Mouse (Mus musculus) hindbrain, embryonic 10.5 days (tissue): Measurements from ENCODE around the gene Arhgap30. TPM values are rescaled to one million over a fixed set of nuclear protein-coding genes. Genes with fewer than 3 reads are reported as not detected.
A peak's percentile ranks its signal among the peaks of the same experiment; 100 is the strongest.

ENCODE experiments used
- DNase-seq: peaks from one replicate; pipeline ENCODE4 v3.0.0-alpha.2; 2017; ENCODE audit warnings: low spot score
- H3K27ac ChIP-seq: fragments of 300-500 bp; sonication (generic); 2 replicates; pipeline ENCODE4 v1.5.1; 2016; ENCODE audit warnings: mild to moderate bottlenecking, moderate library complexity
- H3K27me3 ChIP-seq: fragments of 300-500 bp; sonication (generic); 2 replicates; pipeline ENCODE4 v1.6.1; 2016; ENCODE audit warnings: mild to moderate bottlenecking; ENCODE audit not compliant: poor library complexity, insufficient read depth, severe bottlenecking
- H3K36me3 ChIP-seq: fragments of 300-500 bp; sonication (generic); 2 replicates; pipeline ENCODE4 v1.6.1; 2016; ENCODE audit warnings: mild to moderate bottlenecking, moderate library complexity
- H3K4me1 ChIP-seq: fragments of 300-500 bp; sonication (generic); replicated peaks from 2 replicates; pipeline ENCODE4 v1.6.1; 2016; ENCODE audit warnings: mild to moderate bottlenecking
- H3K4me3 ChIP-seq: fragments of 300-500 bp; sonication (generic); 2 replicates; pipeline ENCODE4 v1.5.1; 2016; ENCODE audit warnings: mild to moderate bottlenecking, moderate library complexity
- H3K9me3 ChIP-seq: fragments of 300-500 bp; sonication (generic); 2 replicates; pipeline ENCODE4 v1.6.1; 2016; ENCODE audit warnings: mild to moderate bottlenecking, moderate library complexity
- WGBS: fragments of 180-500 bp; shearing (Covaris S2); methylation state at CpG from one replicate; pipeline ENCODE4 v1.1.7; 2016; 5-methylcytosine and 5-hydroxymethylcytosine counted together
- polyA plus RNA-seq: library from polyadenylated mRNA; unstranded; fragments of >200 nt; fragmentation: Nextera tagmentation; extraction: Ambion mirVana; gene quantifications from 2 replicates; pipeline ENCODE4 v1.2.1, GENCODE M21; 2016

Gene Arhgap30
- polyA plus RNA-seq = 0.82 and 0.98 TPM in 2 replicates

DNA sequence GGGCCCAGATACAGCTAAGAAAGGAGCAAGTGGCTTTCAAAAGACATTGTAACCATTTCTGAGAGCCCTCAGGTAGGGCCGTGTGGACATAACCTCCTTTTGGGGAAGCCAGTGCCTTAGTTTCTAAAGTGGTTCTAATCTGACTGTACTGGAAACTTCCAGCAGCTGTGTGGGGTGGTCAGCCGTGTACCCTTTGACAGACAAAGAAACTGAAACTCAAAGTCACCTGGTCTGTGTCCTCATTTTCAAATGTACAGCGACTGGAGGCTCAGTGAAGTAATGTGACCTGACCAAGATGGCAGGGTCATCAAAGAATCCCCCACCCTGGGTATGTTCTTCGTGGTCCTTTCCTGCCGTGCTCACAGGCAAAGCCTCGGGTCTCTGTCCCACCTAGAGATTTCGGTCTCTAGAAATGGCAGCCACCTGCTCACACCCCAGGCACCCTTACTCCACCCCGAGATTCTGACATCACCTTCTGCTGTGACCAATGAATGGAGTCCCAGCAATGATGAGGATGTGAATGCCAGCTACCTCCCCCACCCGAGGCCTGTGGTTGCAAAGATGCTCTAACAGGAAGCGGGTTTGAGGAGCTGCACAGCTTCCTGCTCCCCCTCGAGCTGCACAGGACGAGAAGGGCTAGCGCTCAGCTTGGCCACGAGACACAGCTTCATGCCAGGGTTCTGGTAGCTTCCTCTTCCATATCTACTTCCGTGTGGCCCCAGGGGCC lies at the start of gene Arhgap30:
Gene Arhgap30, plus strand, starts transcription at position 579 of the 727 bp plus-strand sequence.
- Histone ChIP-seq H3K4me3 (no peak within 1 kb of the TSS), H3K27me3 (peaks cover 10% of the 10 kb centered on the region), H3K27ac (no peak within 1 kb of the TSS), H3K9me3 (no peaks in the 10 kb centered on the region), H3K4me1 (peaks cover 23% of the 10 kb centered on the region), H3K36me3 (no peaks in the 10 kb centered on the region)
- WGBS = 81% methylated on average over 15 of the region's 15 CpGs
- no peak for DNase-seq

DNA sequence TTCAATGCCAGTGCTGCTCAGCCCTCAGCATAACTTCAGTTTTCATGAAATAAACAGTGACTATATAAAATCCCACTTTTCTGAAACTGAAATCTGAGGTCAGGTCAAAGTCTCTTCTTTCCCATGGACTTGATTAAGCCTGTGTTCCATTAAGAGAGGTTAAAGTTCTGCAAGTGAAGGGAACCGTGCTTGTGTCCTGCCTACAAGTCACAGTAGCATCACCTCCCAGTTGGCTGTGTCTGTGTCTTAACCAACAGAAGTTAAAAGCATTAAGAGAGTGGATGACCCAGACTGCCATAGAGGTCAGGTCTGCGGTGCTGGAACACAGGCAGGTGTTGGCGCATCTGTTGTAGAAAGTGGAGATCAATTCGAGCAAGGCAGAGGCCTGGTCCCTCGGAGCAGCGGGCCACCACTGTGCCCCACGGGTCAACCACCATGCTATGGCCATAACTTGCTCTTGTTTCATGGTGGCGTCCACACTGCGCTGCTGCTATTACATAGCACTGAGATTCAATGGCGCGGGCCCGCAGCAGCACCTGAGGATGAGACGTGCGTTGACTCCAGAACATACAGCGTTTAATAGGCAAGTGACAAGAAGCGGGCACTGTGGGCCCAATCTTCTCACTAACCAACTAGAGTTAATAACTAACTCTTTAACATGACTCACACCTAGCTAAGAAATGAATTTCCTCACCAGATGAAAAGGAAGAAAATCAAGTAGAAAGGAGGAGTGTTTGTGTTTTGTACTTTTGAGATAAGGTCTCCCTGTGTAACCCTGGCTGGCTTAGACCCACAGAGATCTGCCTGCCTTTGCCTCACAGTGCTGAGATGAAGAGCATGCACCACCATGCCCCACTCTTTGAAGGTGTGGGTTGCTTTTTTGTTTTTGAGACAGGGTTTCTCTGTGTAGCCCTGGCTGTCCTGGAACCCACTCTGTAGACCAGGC lies 46.2 kb upstream of the Arhgap30 start:
- DNase-seq = no peak
- H3K36me3 ChIP-seq = peaks cover 64% of the 10 kb centered on the region
- 95% methylated on average over 16 of the region's 16 CpGs for WGBS

DNA sequence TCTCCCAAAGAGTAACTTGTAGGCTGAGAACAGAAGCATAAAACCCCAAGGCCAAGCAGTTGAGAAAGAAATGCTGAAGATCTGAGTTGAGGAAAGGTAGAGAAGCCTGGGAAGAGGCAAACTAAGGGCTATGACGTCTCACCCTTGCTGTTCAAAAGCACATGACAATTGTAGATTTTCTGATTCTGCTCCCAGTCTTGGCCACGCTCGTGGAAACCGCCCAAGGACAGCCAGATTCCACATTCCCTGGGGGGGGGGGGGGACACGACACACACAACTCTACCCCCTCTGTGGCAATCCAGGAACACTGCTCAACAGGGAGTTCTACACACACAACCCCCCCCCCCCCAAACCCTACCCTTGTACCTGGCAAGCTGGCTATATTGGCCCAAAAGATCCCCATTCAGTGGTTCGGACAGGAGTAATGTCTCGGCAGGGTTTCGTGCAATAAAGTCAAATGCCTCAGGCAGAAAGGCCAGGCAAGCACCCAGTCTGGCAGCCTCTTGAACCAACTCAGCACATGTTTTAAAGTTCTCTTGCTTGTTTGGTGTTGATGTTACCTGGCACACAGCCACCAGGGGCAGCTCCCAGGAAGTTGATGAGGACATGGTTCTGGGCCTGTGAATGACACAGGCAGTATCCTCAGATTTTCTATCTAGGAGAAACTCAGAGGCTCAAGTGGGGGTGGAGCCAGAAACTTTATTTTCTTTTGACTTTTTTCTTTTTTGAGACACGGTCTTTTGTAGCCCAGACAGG lies 44.7 kb upstream of the Arhgap30 start:
- peaks cover 36% of the 10 kb centered on the region for H3K4me1 ChIP-seq
- H3K27ac ChIP-seq = no peak overlapping the region
- peaks cover 6% of the 10 kb centered on the region for H3K9me3 ChIP-seq
- no peaks in the 10 kb centered on the region for H3K27me3 ChIP-seq
- peak overlapping the region; percentile 96; the same call in 1 of the 2 replicates for H3K4me3 ChIP-seq
- DNase-seq = no peak
- WGBS = 87% methylated on average over 9 of the region's 9 CpGs
- H3K36me3 ChIP-seq = peaks cover 56% of the 10 kb centered on the region

More for the DNA sequence above, 46.2 kb upstream of the Arhgap30 start:
- no peak overlapping the region for H3K27ac ChIP-seq
- no peak overlapping the region for H3K4me3 ChIP-seq
- H3K27me3 ChIP-seq = no peaks in the 10 kb centered on the region
- H3K9me3 ChIP-seq = peaks cover 6% of the 10 kb centered on the region
- peaks cover 33% of the 10 kb centered on the region for H3K4me1 ChIP-seq

DNA sequence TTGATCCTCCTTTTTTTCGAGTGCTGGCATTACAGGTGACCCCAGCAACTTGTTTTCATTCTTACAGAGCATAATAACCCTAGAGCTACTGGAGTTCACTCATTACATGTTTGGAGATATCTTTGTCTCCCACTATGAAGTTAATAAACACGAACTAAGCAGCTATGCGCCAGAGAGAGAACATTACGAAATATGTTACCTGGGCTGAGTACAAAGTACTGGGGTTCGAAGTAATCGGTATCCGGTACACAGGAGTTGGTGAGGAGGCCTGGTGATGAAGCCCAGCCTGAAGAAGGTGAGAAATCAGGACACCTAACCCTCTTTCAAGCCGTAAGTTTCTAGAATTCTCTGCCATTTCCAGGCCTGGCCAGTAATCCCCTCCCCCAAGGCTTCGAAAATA lies 44.0 kb upstream of the Arhgap30 start:
- no peaks in the 10 kb centered on the region for H3K27me3 ChIP-seq
- H3K27ac ChIP-seq = peak overlapping the region; percentile 91; the same call in 1 of the 2 replicates
- H3K36me3 ChIP-seq = peaks cover 52% of the 10 kb centered on the region
- no peak for DNase-seq
- H3K4me1 ChIP-seq = peaks cover 36% of the 10 kb centered on the region
- H3K4me3 ChIP-seq = peak overlapping the region; percentile 96
- WGBS = 77% methylated on average over 9 of the region's 9 CpGs
- peaks cover 6% of the 10 kb centered on the region for H3K9me3 ChIP-seq

DNA sequence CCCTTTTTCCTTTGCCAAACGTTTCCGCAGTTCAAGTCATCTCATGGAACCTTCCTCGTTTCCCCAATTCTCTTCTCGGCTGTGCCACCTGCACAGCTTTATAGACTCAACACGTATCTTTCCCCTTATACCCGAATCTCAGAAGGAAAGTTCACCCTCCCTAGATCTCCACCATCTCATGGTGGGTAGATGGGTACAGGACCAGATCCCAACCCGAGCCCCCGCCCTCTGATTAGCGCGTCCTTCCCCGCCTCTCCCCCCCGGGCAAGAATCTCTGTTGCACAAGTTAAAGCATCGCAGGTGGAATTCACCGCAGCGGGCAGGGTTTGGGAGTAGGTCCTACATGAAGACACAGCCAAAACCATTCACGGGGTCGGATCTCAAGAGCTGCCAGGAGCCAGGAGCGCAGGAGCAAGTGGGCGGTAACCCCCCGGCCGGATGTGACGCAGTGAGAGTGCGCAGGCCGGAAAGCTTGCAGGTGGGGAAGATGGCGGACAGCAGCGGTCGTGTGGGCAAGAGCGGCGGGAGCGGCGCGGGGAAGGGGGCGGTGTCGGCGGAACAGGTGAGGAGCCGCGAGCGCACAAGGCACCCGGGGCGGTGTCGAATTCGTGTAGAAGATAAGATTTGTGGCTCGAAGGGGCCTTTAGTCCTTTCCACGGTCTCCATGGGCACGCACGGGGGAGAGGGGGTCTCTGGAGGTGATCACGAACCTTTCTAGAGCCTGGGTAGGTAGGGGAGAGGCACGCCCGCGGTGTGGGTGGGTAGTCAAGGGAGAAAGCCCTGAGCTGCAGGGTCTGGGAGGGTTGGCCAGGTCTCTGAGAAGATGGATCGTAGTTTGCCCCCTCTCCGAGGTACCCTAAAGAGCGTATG lies 43.3 kb upstream of the Arhgap30 start, which contains the start of the genes Nit1 and Pfdn2:
Gene Nit1, minus strand, starts transcription at position 422 of the 870 bp plus-strand sequence.
Gene Pfdn2, plus strand, starts transcription at position 446 of the 870 bp plus-strand sequence.
- H3K36me3 ChIP-seq = peaks cover 44% of the 10 kb centered on the region
- H3K4me3 ChIP-seq = peak within 1 kb of the TSS; percentile 96
- peaks cover 6% of the 10 kb centered on the region for H3K9me3 ChIP-seq
- peak within 1 kb of the TSS; percentile 91 for H3K27ac ChIP-seq
- DNase-seq = peak; percentile 94
- WGBS = 2% methylated on average over 53 of the region's 53 CpGs
- peaks cover 36% of the 10 kb centered on the region for H3K4me1 ChIP-seq
- no peaks in the 10 kb centered on the region for H3K27me3 ChIP-seq

DNA sequence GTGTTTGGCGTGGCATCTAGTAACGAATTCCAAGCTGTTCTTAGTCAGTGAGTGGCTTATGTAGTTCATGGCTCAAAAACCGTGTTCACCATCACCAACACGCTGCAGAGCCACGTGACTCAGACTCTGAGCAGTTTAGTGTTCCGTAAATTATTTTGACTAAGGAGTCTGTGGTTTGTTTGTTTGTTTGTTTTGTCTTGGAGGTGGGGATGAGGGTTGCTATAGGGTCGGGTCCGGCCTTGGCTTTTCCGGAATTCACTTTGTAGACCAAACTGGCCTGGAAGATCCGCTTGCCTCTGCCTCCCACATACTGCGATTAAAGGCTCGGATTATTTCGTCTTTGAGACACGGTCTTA lies 42.7 kb upstream of the Arhgap30 start:
- peaks cover 38% of the 10 kb centered on the region for H3K36me3 ChIP-seq
- no peaks in the 10 kb centered on the region for H3K27me3 ChIP-seq
- H3K4me3 ChIP-seq = peak overlapping the region; percentile 96
- WGBS = 1% methylated on average over 14 of the region's 14 CpGs
- peak overlapping the region; percentile 91 for H3K27ac ChIP-seq
- no peak for DNase-seq
- peaks cover 39% of the 10 kb centered on the region for H3K4me1 ChIP-seq
- peaks cover 6% of the 10 kb centered on the region for H3K9me3 ChIP-seq

DNA sequence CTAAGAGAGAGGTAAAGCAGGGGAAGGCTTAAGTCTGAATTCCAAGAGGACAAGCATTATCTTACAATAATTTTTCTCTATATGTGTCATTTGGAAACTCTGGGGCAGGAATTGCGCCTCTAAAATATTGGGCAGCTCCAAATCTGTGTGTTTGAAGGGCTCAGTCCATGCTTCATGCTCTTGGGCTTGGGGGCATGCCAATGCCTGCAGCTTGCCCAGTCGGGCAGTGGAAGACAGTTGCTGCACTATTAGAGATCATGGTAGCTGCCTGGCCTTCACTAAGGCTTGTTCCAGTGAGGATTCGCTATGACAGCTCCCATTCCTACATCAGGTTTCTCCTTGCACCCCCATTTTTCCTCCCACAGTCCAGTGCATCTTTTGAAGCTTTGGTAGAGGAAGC lies 40.1 kb upstream of the Arhgap30 start:
- H3K4me1 ChIP-seq = peaks cover 38% of the 10 kb centered on the region
- no peak overlapping the region for H3K4me3 ChIP-seq
- 91% methylated on average over 3 of the region's 3 CpGs for WGBS
- no peak for DNase-seq
- peaks cover 6% of the 10 kb centered on the region for H3K9me3 ChIP-seq
- H3K36me3 ChIP-seq = peaks cover 12% of the 10 kb centered on the region
- H3K27me3 ChIP-seq = no peaks in the 10 kb centered on the region
- no peak overlapping the region for H3K27ac ChIP-seq

DNA sequence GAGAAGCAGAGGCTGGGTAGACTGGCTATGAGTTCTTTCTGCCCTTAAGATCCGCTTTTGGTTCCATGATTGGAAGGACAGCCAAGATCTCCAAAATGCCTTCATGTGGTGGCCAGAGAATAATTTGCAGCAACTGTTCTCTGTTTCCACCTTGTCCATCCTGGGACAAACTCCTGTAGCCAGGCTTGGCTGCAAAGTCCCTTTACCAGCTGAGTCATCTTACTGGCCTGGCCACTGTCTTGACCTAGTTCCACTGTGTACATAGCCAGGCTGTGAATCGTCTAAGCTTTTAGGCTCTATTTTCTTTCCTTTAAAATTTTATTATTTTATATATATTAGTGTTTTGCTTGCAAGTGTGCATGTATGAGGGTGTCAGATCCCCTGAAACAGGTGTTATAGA lies 39.5 kb upstream of the Arhgap30 start:
- WGBS = 95% methylated on average over 2 of the region's 2 CpGs
- peaks cover 6% of the 10 kb centered on the region for H3K9me3 ChIP-seq
- peaks cover 33% of the 10 kb centered on the region for H3K4me1 ChIP-seq
- H3K27me3 ChIP-seq = no peaks in the 10 kb centered on the region
- H3K27ac ChIP-seq = no peak overlapping the region
- no peak overlapping the region for H3K4me3 ChIP-seq
- no peak for DNase-seq
- peaks cover 9% of the 10 kb centered on the region for H3K36me3 ChIP-seq

DNA sequence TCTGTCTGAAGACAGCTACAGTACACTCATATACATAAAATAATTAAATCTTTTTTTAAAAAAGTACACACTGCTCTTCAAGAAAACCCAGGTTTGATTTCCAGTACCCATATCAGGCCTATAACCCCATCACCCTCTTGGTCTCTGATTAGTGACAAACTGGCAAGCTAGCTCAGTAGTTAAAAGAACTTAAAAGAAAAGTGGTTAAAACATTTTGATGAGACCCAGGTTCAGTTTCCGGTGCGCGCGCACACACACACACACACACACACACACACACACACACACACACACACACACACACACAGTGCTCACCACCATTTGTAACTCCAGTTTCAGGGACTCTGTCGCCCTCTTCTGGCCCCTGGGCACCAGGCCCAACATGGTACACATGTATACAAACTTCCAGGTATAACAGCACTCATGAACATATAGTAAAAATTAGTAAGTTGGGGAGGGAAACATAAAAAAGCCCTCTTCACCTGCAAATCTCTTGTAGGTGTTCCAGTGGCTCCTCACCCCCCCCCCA lies 32.9 kb upstream of the Arhgap30 start:
- DNase-seq = no peak
- peaks cover 7% of the 10 kb centered on the region for H3K9me3 ChIP-seq

DNA sequence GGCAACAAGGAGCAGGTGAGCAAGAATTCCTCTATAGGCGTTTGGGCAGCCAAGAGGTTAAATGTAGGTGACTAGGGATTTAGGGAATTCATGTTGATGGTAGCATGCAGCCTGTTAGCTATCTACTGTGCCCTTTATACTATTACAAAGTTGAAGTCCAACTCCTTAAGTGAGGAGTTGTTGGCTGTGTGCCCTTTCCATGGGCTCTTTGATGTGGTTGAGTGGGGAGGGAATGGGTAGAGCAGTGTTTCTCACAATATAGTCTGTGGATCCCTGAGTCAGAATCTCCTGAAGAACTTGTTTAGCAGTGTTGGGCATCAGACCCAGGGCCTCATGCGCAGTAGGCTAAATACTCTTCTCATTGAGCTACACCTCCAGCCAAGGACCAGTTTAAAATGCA lies 31.9 kb upstream of the Arhgap30 start:
- Histone ChIP-seq H3K27ac (no peak overlapping the region), H3K27me3 (no peaks in the 10 kb centered on the region), H3K4me3 (no peak overlapping the region), H3K4me1 (peaks cover 18% of the 10 kb centered on the region), H3K9me3 (peaks cover 7% of the 10 kb centered on the region), H3K36me3 (peaks cover 42% of the 10 kb centered on the region)
- DNase-seq = no peak
- WGBS = 86% methylated on average over 2 of the region's 2 CpGs

More for the DNA sequence above, 32.9 kb upstream of the Arhgap30 start:
- Histone ChIP-seq H3K4me1 (peaks cover 12% of the 10 kb centered on the region), H3K27ac (no peak overlapping the region), H3K27me3 (no peaks in the 10 kb centered on the region), H3K4me3 (no peak overlapping the region), H3K36me3 (peaks cover 42% of the 10 kb centered on the region)
- 79% methylated on average over 5 of the region's 5 CpGs for WGBS

DNA sequence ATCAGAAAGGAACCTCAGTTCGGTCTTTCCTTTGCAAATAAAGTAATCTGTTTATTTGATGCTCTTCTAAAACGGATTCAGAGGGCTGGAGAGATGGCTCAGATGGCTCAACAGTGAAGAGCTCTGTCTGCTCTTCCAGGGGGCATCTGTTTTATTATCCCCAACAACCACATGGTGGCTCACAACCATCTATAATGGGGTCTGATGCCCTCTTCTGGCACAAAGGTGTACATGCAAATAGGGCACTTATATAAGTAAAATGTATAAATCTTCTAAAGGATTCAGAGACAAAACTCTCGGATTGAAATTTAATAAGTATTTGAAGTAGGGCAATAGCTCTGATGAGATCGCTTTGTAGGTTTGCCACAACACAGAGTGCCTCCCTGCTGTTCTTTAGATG lies 30.3 kb upstream of the Arhgap30 start:
- Histone ChIP-seq H3K4me3 (no peak overlapping the region), H3K36me3 (peaks cover 42% of the 10 kb centered on the region), H3K9me3 (peaks cover 7% of the 10 kb centered on the region), H3K27me3 (no peaks in the 10 kb centered on the region), H3K4me1 (peaks cover 18% of the 10 kb centered on the region), H3K27ac (no peak overlapping the region)
- 81% methylated on average over 4 of the region's 4 CpGs for WGBS
- DNase-seq = no peak
